Mouse (Mus musculus) MEL (cell line): ENCODE data around the gene Hmgcll1. TPM values are rescaled to one million over a fixed set of nuclear protein-coding genes. Genes with fewer than 3 reads are reported as not detected.

Experiments
- DNase-seq: peaks from one replicate; pipeline ENCODE4 v3.0.0; 2011; ENCODE audit warnings: low read depth, low spot score
- H3K27ac ChIP-seq: 2 replicates; pipeline ENCODE4 v1.5.1; 2012; ENCODE audit warnings: low read depth, mild to moderate bottlenecking, control low read depth, low read length, moderate library complexity; ENCODE audit not compliant: control insufficient read depth
- H3K27me3 ChIP-seq, 2 experiments: fragments of 150-350 bp in 1 of 2; sonication (generic) in 1 of 2; 2 replicates each; pipeline ENCODE4 v1.6.1; 2012; ENCODE audit warnings: low read length in 2 of 2, mild to moderate bottlenecking in 2 of 2, improper control_type of control experiment in 1 of 2, moderate library complexity in 1 of 2; ENCODE audit not compliant: insufficient read depth in 2 of 2, control insufficient read depth in 1 of 2
- H3K36me3 ChIP-seq, 2 experiments: 2 replicates each; pipeline ENCODE4 v1.6.1; 2012 to 2014; ENCODE audit warnings: low read length in 2 of 2, improper control_type of control experiment in 1 of 2, inconsistent platforms in 1 of 2, mild to moderate bottlenecking in 1 of 2; ENCODE audit not compliant: insufficient read depth in 2 of 2, control insufficient read depth in 1 of 2
- H3K4me1 ChIP-seq, 2 experiments: fragments of 150-350 bp in 1 of 2; sonication (generic) in 1 of 2; 2 replicates each; pipeline ENCODE4 v1.6.1; 2012; ENCODE audit warnings: low read length in 2 of 2, improper control_type of control experiment in 1 of 2, mild to moderate bottlenecking in 1 of 2; ENCODE audit not compliant: insufficient read depth in 2 of 2, control insufficient read depth in 1 of 2
- H3K4me3 ChIP-seq, 2 experiments: fragments of 150-350 bp in 1 of 2; sonication (generic) in 1 of 2; 2 replicates each; pipeline ENCODE4 v1.5.1; 2012; ENCODE audit warnings: low read depth in 2 of 2, low read length in 2 of 2, mild to moderate bottlenecking in 2 of 2, moderate library complexity in 2 of 2, control low read depth in 1 of 2, improper control_type of control experiment in 1 of 2; ENCODE audit not compliant: control insufficient read depth in 1 of 2, insufficient read depth in 1 of 2
- H3K79me2 ChIP-seq: 2 replicates; pipeline ENCODE4 v1.6.1; 2012; ENCODE audit warnings: mild to moderate bottlenecking, low read length, moderate library complexity; ENCODE audit not compliant: control insufficient read depth, poor library complexity, insufficient read depth
- H3K9ac ChIP-seq: 2 replicates; pipeline ENCODE4 v1.6.1; 2012; ENCODE audit warnings: low read depth, mild to moderate bottlenecking, control low read depth, low read length, moderate library complexity; ENCODE audit not compliant: control insufficient read depth, poor library complexity, severe bottlenecking
- H3K9me3 ChIP-seq: fragments of 150-350 bp; sonication (generic); replicated peaks from 2 replicates; pipeline ENCODE4 v1.6.1; 2012; ENCODE audit warnings: mild to moderate bottlenecking, low read length, improper control_type of control experiment, moderate library complexity; ENCODE audit not compliant: insufficient read depth
- E2F4 ChIP-seq: IDR thresholded peaks from 2 replicates; pipeline ENCODE4 v1.6.1; 2011; ENCODE audit warnings: low read depth, low read length, improper control_type of control experiment, borderline replicate concordance
- ELF1 ChIP-seq: IDR thresholded peaks from 2 replicates; pipeline ENCODE4 v1.6.1; 2014; ENCODE audit warnings: low read depth, mild to moderate bottlenecking, inconsistent platforms, low read length, improper control_type of control experiment, moderate library complexity
- EP300 ChIP-seq, 2 experiments: IDR thresholded peaks; 2 replicates each; pipeline ENCODE4 v1.6.1; 2011; ENCODE audit warnings: improper control_type of control experiment in 2 of 2, low read length in 2 of 2, low read depth in 1 of 2, mild to moderate bottlenecking in 1 of 2
- GABPA ChIP-seq: IDR thresholded peaks from 2 replicates; pipeline ENCODE4 v1.6.1; 2012; ENCODE audit warnings: low read depth, mild to moderate bottlenecking, inconsistent platforms, low read length, improper control_type of control experiment, moderate library complexity
- MAX ChIP-seq: IDR thresholded peaks from 2 replicates; pipeline ENCODE4 v1.6.1; 2011; ENCODE audit warnings: low read length, improper control_type of control experiment
- MAZ ChIP-seq: IDR thresholded peaks from 2 replicates; pipeline ENCODE4 v1.6.1; 2012; ENCODE audit warnings: low read depth, mild to moderate bottlenecking, inconsistent platforms, low read length, improper control_type of control experiment
- MYC ChIP-seq: IDR thresholded peaks from 2 replicates; pipeline ENCODE4 v1.6.1; 2011; ENCODE audit warnings: low read depth, mild to moderate bottlenecking, low read length, improper control_type of control experiment, moderate library complexity
- NRF1 ChIP-seq: IDR thresholded peaks from 2 replicates; pipeline ENCODE4 v1.6.1; 2014; ENCODE audit warnings: low read depth, mild to moderate bottlenecking, inconsistent platforms, low read length, improper control_type of control experiment, moderate library complexity; ENCODE audit not compliant: poor library complexity, insufficient read depth, severe bottlenecking
- POLR2A ChIP-seq, 2 experiments: IDR thresholded peaks; 2 replicates each; pipeline ENCODE4 v1.6.1; 2011 to 2012; ENCODE audit warnings: low read length in 2 of 2, mild to moderate bottlenecking in 2 of 2, control low read depth in 1 of 2, improper control_type of control experiment in 1 of 2, low read depth in 1 of 2, moderate library complexity in 1 of 2; ENCODE audit not compliant: control insufficient read depth in 1 of 2, insufficient read depth in 1 of 2, poor library complexity in 1 of 2
- POLR2AphosphoS2 ChIP-seq: IDR thresholded peaks from 2 replicates; pipeline ENCODE4 v1.6.1; 2011; ENCODE audit warnings: low read length, improper control_type of control experiment
- POLR2AphosphoS5 ChIP-seq: IDR thresholded peaks from 2 replicates; pipeline ENCODE4 v1.6.1; 2012; ENCODE audit warnings: low read depth, borderline replicate concordance, mild to moderate bottlenecking, inconsistent platforms, low read length, moderate library complexity, mixed read lengths
- RAD21 ChIP-seq: IDR thresholded peaks from 2 replicates; pipeline ENCODE4 v1.6.1; 2011; ENCODE audit warnings: mild to moderate bottlenecking, low read depth, low read length, improper control_type of control experiment
- RCOR1 ChIP-seq: IDR thresholded peaks from 2 replicates; pipeline ENCODE4 v1.6.1; 2012; ENCODE audit warnings: low read depth, mild to moderate bottlenecking, inconsistent platforms, low read length, improper control_type of control experiment
- SIN3A ChIP-seq: IDR thresholded peaks from 2 replicates; pipeline ENCODE4 v1.6.1; 2012; ENCODE audit warnings: low read length, improper control_type of control experiment, inconsistent platforms
- TAL1 ChIP-seq: IDR thresholded peaks from 2 replicates; pipeline ENCODE4 v1.6.1; 2012; ENCODE audit warnings: mild to moderate bottlenecking, inconsistent platforms, low read length, moderate library complexity, mixed read lengths
- USF2 ChIP-seq, 2 experiments: IDR thresholded peaks; 2 replicates each; pipeline ENCODE4 v1.6.1; 2011 to 2012; ENCODE audit warnings: improper control_type of control experiment in 2 of 2, low read length in 2 of 2, borderline replicate concordance in 1 of 2, inconsistent platforms in 1 of 2, low read depth in 1 of 2, mild to moderate bottlenecking in 1 of 2; ENCODE audit not compliant: insufficient read depth in 1 of 2
- ZKSCAN1 ChIP-seq: IDR thresholded peaks from 2 replicates; pipeline ENCODE4 v1.6.1; 2012; ENCODE audit warnings: low read depth, mild to moderate bottlenecking, inconsistent platforms, low read length, improper control_type of control experiment, moderate library complexity
- ZMIZ1 ChIP-seq: IDR thresholded peaks from 2 replicates; pipeline ENCODE4 v1.6.1; 2012; ENCODE audit warnings: low read depth, mild to moderate bottlenecking, inconsistent platforms, low read length, improper control_type of control experiment, moderate library complexity
- polyA plus RNA-seq, 2 experiments: library from polyadenylated mRNA; stranded (reverse) in 1 of 2; unstranded in 1 of 2; fragments of >175 nt in 1 of 2; fragments of >200 nt in 1 of 2; gene quantifications; 2 replicates each; pipeline versions ENCODE4 v1.2.1 to v1.2.4; 2012; ENCODE audit warnings: low replicate concordance in 2 of 2, low read depth in 1 of 2; ENCODE audit not compliant: insufficient read length in 2 of 2, insufficient read depth in 1 of 2, missing spikeins in 1 of 2
- total RNA-seq: library from RNA; depleted of rRNA; stranded (reverse); fragments of 300-350 nt; gene quantifications from 2 replicates; pipeline ENCODE4 v1.2.3, GENCODE M21; 2012

Gene Hmgcll1
- total and polyA plus RNA-seq, 3 experiments: not detected

DNA sequence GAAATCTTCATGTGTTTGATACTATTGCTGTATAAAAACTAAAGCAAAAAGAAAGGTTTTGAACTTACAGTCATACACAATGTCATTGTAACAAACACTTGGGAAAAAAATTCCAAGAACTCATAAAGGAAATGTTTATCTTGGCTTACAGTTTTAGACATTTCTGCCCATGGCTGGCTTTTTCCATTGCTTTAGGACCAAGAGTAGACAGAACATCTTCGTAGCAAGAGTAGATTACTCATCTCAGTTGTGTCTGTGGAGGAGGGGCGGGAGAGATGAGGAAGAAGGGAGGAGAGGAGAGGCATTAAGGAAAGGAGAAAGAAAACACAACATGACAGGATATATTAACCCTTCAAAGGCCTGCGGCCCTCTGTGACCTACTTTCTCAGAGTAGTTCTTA lies 11.6 kb upstream of the Hmgcll1 start:
- H3K36me3 ChIP-seq: peaks cover 0 to 39% of the 10 kb centered on the region in 2 experiments; a peak in 2 of 4 replicates
- DNase-seq: peak; percentile 24
- no peaks in the 10 kb centered on the region for H3K27me3 ChIP-seq

GRCm38 (mm10) chr9:76003637-76004036 lies 11.0 kb upstream of the Hmgcll1 start:
- TF ChIP-seq MYC: no peak
- Histone ChIP-seq H3K79me2 (no peaks in the 10 kb centered on the region), H3K4me3 (no peak overlapping the region), H3K4me1 (peaks cover 11 to 32% of the 10 kb centered on the region in 2 experiments), H3K36me3 (peaks cover 0 to 37% of the 10 kb centered on the region in 2 experiments; a peak in 2 of 4 replicates), H3K27me3 (no peaks in the 10 kb centered on the region), H3K9me3 (no peaks in the 10 kb centered on the region), H3K9ac (no peak overlapping the region), H3K27ac (no peak overlapping the region)
- no peak for DNase-seq

More for the DNA sequence above, 11.6 kb upstream of the Hmgcll1 start:
- Histone ChIP-seq H3K79me2 (no peaks in the 10 kb centered on the region), H3K9ac (no peak overlapping the region), H3K4me3 (no peak overlapping the region), H3K9me3 (no peaks in the 10 kb centered on the region), H3K4me1 (peaks cover 13 to 36% of the 10 kb centered on the region in 2 experiments), H3K27ac (no peak overlapping the region)
- no peak for TF ChIP-seq RAD21
- TF ChIP-seq MAX: no peak
- no peak for TF ChIP-seq ZKSCAN1
- no peak for TF ChIP-seq RCOR1
- no peak for TF ChIP-seq MAZ
- no peak for TF ChIP-seq ZMIZ1
- TF ChIP-seq SIN3A: no peak
- TF ChIP-seq ELF1: no peak
- no peak for TF ChIP-seq POLR2A (IDR thresholded peaks at IDR 0.05; ENCODE audit: control insufficient read depth in 1 of 2, insufficient read depth in 1 of 2, low read depth in 1 of 2, low read length in 2 of 2, poor library complexity in 1 of 2)
- no peak for TF ChIP-seq USF2 (IDR thresholded peaks at IDR 0.05; ENCODE audit: borderline replicate concordance in 1 of 2, insufficient read depth in 1 of 2, low read depth in 1 of 2, low read length in 2 of 2)
- TF ChIP-seq GABPA: no peak
- TF ChIP-seq POLR2AphosphoS2: no peak
- TF ChIP-seq POLR2AphosphoS5: no peak
- TF ChIP-seq E2F4: no peak
- TF ChIP-seq NRF1: no peak
- no peak for TF ChIP-seq EP300 (IDR thresholded peaks at IDR 0.05; ENCODE audit: low read depth in 1 of 2, low read length in 2 of 2)
- no peak for TF ChIP-seq TAL1
